Mouse (Mus musculus): ENCODE measurements around the gene Tspear.

GRCm38 (mm10) chr10:77663949-77664665 lies 22.3 kb upstream of the Tspear start:
- TF ChIP-seq POLR2A (IDR thresholded peaks at IDR 0.05; ENCODE audit: low read depth, low read length): no peak
- no peak for TF ChIP-seq CTCF (IDR thresholded peaks at IDR 0.05; ENCODE audit: extremely low read depth, insufficient read depth, insufficient read length, insufficient replicate concordance)
